Mouse (Mus musculus): ENCODE data around the gene Vegfa. TPM values are rescaled to one million over a fixed set of nuclear protein-coding genes. Genes with fewer than 3 reads are reported as not detected.

Vegfa gene
- polyA plus RNA-seq, 1 experiment, result 168 TPM

Other genes with a start within 250 kb of the Vegfa start
- gene Mrps18a, start 78.6 kb upstream of the Vegfa start, polyA plus RNA-seq (2012; rRNA removed), result 94.8 and 106 TPM in 2 replicates
- 29.9 and 37.9 TPM in 2 replicates for gene Rsph9, start 111.8 kb upstream of the Vegfa start, polyA plus RNA-seq (2012; rRNA removed)
- gene Mad2l1bp, start 121.2 kb upstream of the Vegfa start, polyA plus RNA-seq (2012; rRNA removed), result 14.2 and 14.8 TPM in 2 replicates
- 151 and 168 TPM in 2 replicates for gene Gtpbp2, start 128.7 kb upstream of the Vegfa start, polyA plus RNA-seq (2012; rRNA removed)
- gene Polh, start 170.3 kb upstream of the Vegfa start, polyA plus RNA-seq (2012; rRNA removed), result 3.9 and 4.2 TPM in 2 replicates
- 39.4 and 40.6 TPM in 2 replicates for gene Xpo5, start 170.4 kb upstream of the Vegfa start, polyA plus RNA-seq (2012; rRNA removed)
- gene Polr1c, start 215.7 kb upstream of the Vegfa start, polyA plus RNA-seq (2012; rRNA removed), result 45.3 and 52.7 TPM in 2 replicates
- 72.7 and 78.9 TPM in 2 replicates for gene Yipf3, start 215.7 kb upstream of the Vegfa start, polyA plus RNA-seq (2012; rRNA removed)
- gene Lrrc73, start 221.2 kb upstream of the Vegfa start, polyA plus RNA-seq (2012; rRNA removed), result 62.5 and 63.5 TPM in 2 replicates

Data from frontal cortex, adult 2 months (tissue).